Mouse (Mus musculus) cerebellum, postnatal 4 days (tissue): Measurements from ENCODE around the gene Osbpl3.

ENCODE experiments used
- DNase-seq, 2 experiments: peaks; one replicate each; pipeline ENCODE4 v3.0.0; 2022; ENCODE audit warnings: low spot score in 2 of 2, mixed read lengths in 1 of 2

The Osbpl3 gene

DNA sequence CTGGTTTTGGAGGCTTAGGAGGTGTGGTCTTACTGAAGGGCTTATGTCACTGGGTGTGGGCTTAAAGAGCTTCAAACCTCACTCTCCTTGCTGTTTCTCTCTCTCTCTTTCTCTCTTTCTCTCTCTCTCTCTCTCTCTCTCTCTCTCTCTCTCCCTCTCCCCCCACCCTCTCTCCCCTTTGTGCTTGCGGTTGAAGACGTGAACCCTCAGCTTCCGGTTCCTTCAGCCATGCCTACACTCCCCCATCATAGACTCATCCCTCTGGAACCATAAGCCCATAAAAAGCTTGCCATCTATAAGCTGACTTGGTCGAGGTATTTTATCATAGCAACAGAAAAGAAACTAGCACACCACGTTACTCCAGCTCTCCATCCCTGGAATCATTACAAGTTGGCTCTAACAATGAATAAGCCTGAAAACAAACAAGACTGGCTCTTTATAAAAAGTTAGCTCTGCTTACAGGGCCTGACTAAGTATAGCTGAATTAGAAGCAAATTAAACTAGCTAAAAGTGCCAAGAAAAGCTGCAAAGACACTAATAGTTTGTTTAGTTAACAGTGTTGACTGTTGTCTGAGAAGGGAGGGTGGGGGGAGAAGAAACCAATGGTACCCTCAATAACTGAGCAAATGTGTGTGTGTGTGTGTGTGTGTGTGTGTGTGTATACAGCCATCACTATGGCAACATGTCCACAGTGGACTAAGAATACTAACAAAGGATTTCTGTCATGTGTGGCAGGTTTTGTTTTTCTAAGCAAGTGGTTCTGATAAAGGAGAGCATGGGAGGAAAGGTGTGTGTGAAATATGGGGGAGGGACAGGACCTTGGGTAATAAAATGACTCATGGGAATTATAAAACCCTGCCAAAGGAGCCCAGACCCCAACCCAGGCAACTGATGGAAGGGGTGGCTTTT is 83.2 kb downstream of the Osbpl3 start:
- no peak for DNase-seq

DNA sequence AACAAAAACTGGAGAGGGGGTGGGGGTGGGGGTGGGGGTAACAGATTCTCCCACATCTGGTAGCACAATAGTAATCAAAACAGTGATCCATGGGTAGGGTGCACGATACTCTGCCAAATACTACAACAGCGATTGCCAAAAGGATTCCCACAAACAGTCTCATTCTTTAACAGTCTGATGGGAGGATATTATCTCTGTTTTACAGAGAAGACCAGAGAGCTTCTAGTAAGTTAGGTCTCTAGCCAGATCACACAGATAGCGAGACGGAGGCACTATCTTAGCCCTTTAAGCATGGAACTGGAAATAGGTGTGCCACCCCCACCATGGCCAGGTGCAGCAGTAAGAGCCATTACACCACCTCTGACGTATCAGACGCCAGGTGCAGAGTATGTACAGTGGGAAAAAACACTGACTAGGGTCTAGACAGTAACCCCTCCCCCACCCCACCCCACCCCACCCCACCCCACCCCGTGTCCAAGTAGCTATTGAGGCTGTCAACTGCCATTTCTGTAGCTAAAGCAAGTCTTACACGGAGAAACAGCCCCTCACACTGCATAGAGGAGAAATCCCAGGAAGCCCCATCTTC is 84.4 kb downstream of the Osbpl3 start:
- no peak for DNase-seq

DNA sequence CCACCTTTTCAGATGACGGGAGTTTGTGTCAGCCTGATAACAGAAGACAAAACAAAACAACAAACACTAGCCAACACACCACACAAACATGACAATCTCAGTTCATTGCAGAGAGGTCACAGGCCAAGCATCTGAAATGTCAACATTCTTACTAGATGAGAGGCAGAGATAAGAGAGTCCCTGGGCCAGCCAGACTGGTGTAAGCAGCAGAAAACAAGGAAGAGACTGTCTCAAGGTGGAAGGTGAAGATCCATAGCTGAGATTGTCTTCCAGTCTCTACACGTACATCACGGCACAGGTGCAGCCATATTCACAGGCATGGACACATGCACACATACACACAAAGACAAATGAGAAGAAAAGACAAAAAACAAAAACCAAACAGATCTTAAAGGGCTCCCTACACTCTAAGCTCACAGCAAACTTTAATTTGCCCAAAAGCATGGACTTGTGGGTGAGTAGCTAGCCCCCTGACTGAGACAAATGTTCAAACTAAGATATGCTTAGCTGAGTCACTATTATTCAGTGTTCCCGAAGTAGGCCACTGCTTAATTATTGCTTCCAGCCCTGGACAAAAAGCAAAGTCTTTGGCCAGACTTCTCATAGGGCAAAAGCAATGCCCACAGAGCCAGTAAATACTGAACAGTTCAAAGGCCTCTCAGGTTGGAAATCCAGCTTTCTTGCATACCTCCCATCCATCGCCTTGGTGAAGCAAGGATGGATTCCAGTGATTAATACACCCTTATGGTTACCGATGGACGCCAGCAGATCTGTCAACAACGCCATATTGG is 87.3 kb downstream of the Osbpl3 start:
- DNase-seq, result no peak

DNA sequence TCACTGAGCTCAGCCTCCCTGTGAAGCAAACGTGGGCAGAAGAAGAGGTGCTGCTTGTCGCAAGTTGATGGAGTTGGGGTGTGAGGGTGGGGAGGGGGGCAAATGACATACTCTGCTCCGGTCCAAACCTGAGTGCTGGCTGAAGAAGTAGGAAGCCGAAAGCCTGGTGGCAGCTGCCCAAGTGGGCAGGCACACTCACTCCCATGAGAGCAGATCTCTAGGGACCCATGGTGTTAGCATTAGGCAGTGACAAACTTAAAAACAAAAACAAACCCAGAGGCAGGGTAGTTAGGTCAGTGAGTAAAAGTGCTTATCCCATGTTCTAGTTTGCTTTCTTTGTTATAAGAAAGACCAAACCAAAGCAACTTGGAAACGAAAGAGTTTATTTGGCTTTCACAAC is 88.2 kb downstream of the Osbpl3 start:
- DNase-seq, result no peak

DNA sequence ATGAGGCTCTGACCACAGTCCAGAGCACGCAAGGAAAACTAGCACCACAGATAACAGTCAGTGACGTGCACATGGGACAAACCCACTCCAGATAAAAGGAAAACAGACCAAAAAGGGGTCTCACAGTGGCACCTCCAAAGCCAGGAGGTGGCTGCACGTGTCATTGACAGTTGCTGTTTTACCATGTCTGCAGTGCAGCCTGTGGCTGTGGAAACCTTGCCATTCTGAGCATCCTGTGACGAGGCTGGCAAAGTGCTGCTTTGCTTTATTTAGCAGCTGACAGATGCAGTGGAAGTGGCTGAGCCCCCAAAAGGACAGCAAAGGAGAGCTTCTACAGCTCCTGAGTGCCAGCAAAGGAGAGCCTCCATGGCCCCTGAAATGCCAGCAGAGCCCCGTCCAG is 89.3 kb downstream of the Osbpl3 start:
- no peak for DNase-seq

DNA sequence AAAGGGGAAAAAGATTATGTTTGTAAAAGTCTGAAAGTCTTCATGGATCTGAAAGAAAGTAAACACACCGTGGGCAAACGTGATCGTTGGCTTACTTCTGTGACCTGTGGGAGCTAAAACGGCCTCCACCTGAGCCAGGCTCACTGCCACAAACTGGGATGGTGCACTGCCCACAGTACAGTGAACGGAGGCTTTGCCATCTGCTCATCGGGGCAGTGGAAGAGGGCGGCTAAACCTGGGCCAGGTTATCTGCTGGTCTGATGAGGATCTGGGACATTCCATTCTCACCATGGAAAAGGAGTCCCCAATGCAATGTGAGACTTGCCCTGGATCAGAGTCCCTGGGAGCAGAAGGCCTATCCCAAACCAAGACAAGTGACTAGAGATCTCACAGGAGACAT is 89.7 kb downstream of the Osbpl3 start:
- no peak for DNase-seq

DNA sequence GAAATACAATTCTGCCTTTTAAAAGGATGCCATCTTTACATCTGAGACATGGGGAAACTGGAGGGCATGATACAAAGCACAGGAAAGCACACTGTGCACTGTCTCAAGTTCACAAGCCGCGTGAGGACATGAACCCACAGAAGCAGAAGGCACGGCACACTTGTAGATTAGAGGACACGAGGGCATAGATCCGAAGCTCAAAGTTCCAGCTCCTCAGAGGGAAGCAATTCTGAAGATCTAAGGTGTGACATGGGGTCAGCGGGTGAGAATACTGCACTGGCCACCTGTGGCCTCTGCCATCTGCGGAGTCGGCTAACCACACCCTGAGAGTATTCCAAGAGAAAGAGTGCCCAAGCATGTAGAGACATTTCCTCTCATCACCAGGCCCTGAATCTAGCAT is 91.6 kb downstream of the Osbpl3 start:
- no peak for DNase-seq

DNA sequence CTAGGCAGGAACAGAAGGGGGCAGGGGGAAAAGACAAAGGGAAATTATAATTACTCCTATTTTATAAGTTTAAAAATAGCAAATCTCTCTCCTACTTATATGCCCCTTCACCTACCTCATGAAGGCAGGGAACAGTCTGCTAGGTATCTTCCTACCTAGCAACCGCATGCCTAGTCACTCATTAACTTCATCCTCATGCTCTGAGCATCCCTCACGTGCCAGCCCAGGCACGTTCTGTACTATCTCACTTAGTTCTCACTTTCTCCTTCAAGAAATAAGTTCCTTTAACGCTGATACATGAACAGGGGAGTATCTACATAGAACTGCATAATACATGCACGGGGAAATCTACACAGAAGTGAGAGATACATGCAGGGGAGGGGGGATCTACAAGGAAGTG is 92.6 kb downstream of the Osbpl3 start:
- no peak for DNase-seq

DNA sequence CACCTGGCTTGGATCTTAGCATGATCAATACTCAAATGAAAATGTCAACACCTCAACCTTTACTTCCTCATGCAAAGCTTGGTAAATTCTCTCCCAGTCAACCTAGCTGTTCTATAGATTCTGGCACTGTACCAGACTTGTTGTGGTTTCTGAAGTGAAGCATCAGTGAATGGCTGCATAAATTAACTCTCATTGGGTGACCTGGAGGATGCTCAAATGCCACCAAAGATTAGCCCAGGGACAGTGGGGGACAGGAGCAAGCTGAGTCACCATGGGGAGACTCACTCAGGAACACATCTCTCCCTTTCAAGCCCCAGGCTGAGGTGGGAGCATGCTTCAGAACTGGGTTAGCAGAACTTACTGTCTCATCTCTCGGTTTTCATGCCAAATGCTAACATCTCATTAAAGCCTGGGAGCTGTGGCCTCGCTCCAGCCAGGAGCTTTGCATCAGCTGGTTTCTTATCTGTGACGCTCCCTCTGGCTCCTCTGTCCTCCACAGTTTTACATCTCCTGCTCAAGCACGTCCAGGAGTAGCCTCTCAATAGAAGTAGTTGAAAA is 93.2 kb downstream of the Osbpl3 start:
- no peak for DNase-seq

DNA sequence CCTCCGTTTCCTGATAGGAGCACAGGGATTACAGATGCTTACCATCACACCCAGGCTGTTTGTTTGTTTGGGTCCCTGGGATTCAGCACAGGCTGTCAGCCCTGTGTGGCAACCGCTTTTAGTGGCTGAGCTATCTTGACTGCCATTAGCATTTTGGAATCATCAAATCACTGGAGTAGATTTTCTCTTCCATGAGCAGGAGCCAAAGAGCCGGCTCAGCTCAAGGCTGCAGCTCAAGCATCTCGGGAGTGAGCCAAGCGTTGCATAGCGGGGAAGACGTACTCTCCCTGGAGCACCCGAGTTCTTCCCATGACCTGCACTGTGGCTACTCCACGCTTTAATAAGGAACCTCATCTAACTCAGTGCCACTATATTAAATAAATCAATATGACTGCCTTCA is 93.8 kb downstream of the Osbpl3 start:
- DNase-seq, result no peak

DNA sequence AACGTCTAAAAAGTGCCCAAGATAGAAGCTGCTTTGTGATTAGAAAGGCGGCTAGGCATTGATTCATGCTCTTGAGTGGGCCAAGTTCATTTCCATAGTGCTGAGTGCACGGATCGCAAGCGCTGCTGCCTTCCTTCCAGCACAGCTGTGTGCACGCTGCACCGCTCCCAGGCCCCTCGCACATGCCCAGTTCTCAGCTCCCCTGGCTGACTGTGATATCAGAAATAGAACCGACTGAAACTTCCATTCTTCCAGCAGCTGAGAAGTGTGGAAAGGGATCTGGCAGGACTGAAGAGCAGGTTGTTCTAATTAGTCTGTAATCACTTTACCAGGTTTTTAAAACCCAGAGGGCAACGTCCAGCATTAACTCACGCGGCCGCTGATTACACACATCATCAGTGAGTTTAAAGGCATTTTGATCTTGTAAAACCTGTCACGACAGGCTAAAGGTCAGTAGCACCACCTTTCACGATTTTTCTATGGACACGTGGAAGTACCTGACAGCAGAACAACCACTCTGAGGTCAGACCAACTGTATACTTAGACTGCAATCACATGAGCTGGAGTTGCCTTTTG is 97.8 kb downstream of the Osbpl3 start:
- no peak for DNase-seq

DNA sequence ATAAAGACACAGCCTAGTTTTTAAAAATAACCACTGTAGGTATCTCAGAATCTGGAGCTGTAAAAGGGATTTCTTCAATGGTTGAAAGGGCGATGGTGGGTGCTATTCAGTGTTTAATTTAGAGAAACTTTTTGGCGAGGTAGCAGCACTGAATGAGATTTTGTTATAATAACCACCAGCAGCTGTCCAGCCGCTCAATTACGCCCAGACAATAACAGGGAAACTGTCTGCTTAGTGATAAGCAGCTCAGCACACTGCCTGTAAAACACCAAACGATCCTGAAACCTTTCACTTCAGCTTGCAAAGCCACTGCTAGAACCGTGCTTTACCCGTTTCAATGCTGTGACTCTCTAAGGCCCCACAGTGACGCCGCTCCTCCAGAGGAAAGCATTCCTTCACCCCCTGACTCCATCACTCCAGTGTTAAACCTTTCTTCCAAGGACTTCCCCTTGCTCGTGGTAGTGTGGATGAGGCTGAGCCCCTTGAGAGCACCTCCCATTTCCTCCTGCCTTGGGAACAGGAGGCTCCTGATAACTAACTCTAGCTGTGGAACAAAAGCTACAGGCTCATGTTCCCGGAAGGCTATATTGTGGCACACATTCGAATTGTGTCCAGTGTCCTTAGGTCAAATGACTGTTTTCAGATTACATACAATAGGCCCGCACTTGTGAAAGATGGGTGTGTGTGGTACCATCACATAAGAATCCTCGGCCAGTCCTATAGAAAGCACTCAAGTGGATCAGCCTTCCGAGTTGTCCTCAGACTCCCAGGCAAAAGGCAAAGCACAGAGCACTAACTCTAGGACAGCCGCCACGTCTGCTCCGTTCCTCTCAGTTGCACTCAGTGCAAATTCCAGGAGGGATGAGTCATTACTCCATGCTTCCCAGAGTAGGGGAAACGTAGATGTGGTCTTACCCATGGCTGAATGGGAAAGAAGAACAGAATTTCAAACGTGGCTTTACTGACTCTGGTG is 101.0 kb downstream of the Osbpl3 start:
- no peak for DNase-seq

DNA sequence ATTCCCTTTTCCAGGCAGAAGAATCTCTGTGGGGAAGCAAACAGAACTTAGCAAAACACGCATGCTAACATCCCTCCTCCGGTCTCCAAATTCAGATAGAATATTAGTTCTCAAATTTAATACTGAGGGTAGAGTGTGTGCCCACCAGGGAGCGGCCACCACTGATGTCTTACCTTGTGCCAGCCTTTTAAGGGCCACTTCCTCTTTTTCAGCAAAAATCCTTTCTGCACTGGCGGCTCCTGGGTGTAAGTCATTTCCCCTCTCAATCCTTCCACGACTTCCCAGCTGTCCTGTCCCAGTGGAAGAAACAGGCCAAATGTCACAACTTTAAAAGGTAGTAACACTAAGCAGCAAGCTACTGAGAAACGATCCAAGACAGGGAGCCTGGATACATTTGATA is 103.2 kb downstream of the Osbpl3 start:
- DNase-seq, result no peak

DNA sequence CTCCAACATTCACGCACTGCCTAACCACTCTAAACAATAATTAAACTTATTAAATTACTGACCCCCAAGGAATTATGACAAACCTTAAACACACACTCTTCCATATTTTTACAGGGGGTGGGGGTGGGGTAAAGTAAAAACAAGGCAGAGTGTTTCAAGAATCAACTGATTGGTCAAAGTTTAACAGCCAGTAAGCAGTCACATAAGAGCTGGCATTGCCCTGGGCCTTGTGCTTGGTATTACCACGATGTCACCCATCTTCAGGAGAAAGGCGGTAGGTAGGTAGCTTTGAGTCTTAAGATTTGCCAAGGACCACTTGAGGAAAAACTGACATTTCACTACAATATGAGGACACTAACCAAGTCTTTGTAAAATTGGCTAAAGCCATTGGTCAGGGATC is 105.1 kb downstream of the Osbpl3 start:
- no peak for DNase-seq

DNA sequence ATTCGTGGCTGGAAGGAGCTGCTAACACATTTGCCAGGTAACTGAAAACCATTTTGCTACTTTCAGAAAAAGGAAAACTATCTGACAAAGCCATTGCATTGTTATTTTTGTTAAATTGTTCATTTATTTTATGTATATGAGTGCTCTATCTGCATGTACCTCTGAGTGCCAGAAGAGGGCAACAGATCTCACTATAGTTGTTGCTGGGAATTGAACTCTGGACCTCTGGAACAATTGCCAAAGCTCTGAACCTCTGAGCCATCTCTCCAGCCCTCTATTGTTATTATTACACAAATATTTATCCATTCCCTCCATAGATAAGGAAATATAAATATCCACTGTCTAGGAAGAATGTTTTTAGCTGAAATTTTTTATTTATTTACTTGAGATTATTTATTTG is 107.4 kb downstream of the Osbpl3 start:
- no peak for DNase-seq

DNA sequence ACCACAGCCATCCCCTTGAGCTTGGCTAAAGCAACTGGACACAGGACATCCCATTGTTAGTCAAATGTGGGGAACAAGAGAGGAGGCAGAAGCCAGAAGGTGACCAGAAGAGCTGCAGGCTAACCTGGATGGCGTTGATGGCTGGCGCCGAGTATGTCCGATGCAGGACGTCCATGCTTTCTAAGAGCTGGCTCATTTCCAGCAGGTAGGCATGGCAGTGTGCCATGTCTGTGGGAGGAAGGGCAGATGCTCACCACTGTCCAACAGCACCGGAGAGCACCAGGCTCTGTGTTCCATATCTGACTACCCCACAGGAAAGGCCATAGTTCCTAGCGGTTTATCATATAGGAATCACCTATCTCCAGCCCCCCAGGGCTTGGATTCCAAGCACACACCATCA is 109.8 kb downstream of the Osbpl3 start:
- no peak for DNase-seq

DNA sequence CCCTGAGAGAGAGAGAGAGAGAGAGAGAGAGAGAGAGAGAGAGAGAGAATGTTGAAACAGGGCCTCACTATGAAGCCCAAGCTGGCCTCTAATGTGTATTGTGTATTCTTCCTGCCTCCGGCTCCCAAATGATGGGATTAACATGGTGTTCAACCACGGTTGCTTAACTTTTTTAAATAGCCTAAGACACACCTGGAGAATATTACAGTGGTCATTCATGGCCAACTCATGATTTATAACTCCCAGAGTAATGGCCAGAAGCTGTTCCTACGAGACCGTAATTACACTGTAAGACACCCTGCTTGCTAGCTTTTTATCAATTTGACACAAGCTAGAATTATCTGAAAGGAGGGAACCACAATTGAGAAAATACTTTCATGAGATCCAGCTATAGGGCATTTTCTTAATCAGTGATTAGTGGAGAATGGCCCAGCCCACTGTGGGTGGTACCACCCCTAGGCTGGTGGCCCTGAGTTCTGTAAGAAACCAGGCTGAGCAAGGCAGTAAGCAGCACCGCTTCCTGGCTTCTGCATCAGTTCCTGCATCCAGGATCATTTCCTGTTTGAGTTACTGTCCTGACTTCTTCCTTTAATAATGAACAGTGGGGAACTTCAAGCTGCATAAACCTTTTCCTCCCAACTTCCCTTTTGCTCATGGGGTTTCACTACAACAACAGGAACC is 115.6 kb downstream of the Osbpl3 start:
- no peak for DNase-seq

DNA sequence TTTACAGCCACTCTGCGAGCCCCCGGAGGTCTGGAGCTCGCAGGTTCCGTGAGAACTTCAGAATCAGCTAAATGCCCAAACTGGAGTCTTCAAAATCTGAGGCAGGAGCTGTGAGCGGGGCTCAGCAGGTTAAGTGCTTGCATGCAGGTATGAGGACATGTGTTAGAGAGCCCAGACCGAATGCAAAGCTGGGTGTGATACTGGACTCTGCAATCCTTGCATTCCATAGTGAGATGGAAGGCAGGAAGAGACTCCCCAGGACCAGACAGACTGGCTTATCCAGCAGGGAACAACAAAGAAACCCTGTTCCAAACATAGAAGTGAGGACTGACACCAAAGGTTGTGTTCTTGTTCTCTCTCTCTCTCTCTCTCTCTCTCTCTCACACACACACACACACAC is 118.6 kb downstream of the Osbpl3 start:
- DNase-seq, result no peak

DNA sequence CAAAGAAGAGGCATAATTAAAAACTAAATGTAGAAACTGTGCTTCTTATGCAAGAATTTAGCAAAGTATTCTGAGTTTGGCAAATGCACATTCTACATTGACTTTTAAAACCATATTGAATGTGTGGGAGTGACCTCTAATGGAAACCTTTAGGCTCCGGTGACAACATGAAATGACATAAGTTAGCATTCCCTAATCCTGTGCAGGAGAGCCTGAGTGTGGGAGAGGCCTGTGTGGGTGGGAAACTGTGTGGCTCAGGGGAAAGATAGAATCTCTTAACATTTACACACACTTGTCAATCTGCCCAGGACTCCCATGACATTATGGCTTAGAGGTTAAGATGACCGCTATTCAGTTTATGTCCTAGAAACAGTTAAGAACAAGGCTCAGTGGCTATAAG is 119.6 kb downstream of the Osbpl3 start:
- no peak for DNase-seq
